Mouse (Mus musculus) cortical plate, adult 2 months (tissue): ENCODE results near the gene Plb1. TPM values are rescaled to one million over a fixed set of nuclear protein-coding genes. Genes with fewer than 3 reads are reported as not detected.

Source experiments
- H3K27ac ChIP-seq: fragments of 200-500 bp; 2 replicates; pipeline ENCODE4 v1.5.1; 2012; ENCODE audit warnings: low read length, control low read depth, inconsistent platforms; ENCODE audit not compliant: insufficient read depth
- H3K4me1 ChIP-seq: fragments of 200-500 bp; 2 replicates; pipeline ENCODE4 v1.6.1; 2011; ENCODE audit warnings: low read length; ENCODE audit not compliant: control insufficient read depth, insufficient read depth
- H3K4me3 ChIP-seq: fragments of 200-500 bp; 2 replicates; pipeline ENCODE4 v1.5.1; 2011; ENCODE audit warnings: mild to moderate bottlenecking, low read length, control low read depth; ENCODE audit not compliant: insufficient read depth
- CTCF ChIP-seq: fragments of 200-500 bp; IDR thresholded peaks from 2 replicates; pipeline ENCODE4 v1.5.1; 2011; ENCODE audit warnings: mild to moderate bottlenecking, control low read depth, low read length; ENCODE audit not compliant: insufficient read depth; ENCODE audit errors: extremely low read depth
- POLR2A ChIP-seq: fragments of 200-500 bp; IDR thresholded peaks from 2 replicates; pipeline ENCODE4 v1.6.1; 2011; ENCODE audit warnings: mild to moderate bottlenecking, low read length, control low read depth; ENCODE audit not compliant: insufficient read depth; ENCODE audit errors: extremely low read depth
- polyA plus RNA-seq: library from polyadenylated mRNA; depleted of rRNA; stranded (reverse); fragments of >200 nt; gene quantifications from 2 replicates; pipeline ENCODE4 v1.2.3, GENCODE M21; 2012

The Plb1 gene
- polyA plus RNA-seq, 1 experiment: 5.0 TPM

DNA sequence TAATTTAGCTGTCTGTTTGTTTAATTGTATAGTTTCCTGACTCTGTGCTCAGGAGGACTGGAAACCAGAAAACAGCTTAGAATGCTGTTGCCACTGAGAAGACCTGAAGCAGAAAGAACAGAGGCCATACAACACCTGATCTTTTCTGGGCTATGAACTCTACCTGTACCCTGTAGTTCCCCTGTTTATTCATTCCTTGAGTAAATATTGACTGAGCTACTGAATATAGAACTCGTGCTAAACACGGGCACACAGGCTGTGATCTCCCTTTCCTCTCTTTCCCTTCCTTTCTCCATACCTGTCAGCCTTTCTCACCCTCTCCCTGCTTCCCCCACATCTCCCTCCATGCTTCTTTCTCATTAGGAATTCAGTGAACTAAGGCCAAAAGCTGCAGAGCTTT is 168.4 kb downstream of the Plb1 start:
- Histone ChIP-seq H3K4me3 (no peak overlapping the region), H3K27ac (no peak overlapping the region), H3K4me1 (peaks cover 3% of the 10 kb centered on the region)
- TF ChIP-seq CTCF: no peak
- TF ChIP-seq POLR2A: no peak

DNA sequence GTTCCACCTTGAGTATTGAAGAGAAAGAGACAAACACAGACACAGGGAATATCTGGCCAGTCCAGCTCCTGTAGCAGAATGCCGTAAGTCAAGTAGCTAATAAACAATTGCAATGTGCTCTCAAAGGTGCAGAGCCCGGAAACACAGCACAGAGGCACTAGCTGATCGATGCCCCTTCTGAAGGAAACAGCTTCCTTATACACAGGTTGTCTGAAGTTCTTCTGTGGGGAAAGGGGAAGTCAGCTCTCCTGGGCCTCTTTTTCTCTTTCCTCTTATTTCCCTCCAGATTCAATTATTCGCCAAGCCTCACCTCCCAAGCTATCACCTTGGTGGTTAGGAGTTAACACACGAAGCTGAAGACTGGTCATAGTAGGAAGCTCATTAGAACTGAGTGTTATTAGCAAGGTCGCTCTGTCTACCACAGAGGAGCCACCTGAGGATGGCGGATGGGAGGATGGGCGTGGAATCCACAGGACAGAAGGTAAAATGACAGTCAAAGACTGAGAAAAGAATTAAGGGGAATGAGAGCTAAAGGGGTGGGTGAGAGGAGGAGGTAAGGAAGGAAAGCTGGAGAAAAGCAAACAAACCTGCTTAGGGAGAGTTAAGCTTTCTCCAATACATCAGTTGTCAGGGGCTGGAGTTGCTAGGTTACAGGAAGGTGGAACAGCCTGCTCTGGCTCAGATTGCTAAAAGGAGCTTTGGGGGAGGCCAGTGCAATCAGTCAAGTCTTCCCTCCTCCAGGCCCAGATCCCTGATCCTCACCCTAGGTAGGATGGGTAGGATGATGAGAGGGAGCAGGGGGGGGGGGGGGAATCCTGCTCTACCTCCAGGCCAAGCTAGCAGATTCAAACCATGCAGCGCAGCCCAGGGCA is 170.8 kb downstream of the Plb1 start:
- no peak overlapping the region for H3K4me3 ChIP-seq
- H3K27ac ChIP-seq: no peak overlapping the region
- TF ChIP-seq POLR2A: no peak
- H3K4me1 ChIP-seq: peaks cover 3% of the 10 kb centered on the region

DNA sequence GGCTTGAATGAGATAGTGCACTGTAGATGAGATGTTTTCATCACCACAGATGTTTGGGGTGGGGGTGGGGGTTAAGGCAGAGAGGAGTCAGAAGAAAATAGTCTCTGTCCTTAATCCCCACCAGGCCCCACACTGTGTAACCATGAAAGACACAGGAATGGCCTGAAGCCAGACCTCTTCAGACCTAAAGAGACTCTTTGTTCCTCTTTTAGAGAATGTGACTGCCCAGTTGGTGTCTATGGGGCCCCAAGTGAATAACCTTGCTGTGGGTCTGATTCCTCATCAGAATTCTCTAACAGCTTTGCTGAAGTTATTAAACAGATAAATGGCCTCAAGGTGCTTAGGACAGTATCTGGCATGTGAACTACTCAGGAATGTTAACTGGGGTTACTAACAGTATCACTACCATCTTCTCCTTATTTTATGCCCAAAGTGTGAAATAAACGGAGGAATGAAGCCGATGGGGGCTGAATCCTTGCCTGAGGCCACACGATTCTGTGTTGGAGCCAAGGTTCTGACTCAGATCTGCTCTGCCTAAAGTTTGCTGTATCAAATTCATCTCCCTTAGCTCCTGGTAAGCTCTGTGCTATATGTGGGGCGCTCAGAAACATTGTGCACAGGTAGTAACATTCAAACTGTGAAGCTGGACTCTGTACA is 172.8 kb downstream of the Plb1 start:
- TF ChIP-seq POLR2A: no peak
- no peak for TF ChIP-seq CTCF
- no peak overlapping the region for H3K27ac ChIP-seq

DNA sequence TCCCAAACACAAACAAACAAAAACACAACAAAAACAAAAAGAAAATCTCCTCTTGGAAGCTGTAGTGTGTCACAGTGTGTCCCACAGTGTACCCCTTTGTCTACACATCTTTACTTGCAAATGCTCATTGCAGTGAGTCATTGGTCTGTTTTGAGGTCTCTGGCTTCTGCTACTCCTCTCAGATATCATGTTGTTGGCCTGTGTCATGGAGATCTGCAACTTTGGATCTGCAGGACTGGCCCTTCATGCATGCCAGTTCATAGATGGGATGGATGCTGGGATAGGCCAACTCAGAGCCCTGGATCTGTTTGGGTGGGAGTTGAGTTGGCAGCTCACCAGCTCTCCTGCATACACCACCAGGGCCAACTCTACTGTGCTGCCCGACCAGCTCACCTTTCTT is 176.3 kb downstream of the Plb1 start:
- TF ChIP-seq CTCF (no peak), POLR2A (no peak)
- Histone ChIP-seq H3K4me3 (no peak overlapping the region), H3K4me1 (no peaks in the 10 kb centered on the region; the same call in 1 of the 2 replicates), H3K27ac (no peak overlapping the region)

More for the DNA sequence above, 172.8 kb downstream of the Plb1 start:
- no peak overlapping the region for H3K4me3 ChIP-seq
- H3K4me1 ChIP-seq: peaks cover 3% of the 10 kb centered on the region

DNA sequence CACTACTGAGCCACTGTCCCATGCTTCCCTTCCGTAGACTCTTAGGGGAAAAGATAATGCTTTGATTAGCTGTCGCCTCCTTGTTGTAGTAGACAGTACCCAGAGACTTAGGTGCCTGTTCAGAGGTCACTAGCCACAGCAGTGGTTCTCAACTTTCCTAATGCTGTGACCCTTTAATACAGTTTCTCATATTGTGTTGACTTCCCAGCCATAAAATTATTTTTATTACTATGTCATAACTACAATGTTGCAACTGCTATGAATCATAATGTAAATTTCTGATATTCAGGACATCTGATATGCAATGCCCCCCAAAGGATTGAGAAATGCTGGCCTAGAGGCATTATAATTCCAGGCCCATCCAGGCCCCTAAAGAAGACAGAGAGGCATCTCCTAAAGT is 177.2 kb downstream of the Plb1 start:
- TF ChIP-seq CTCF (no peak), POLR2A (no peak)
- Histone ChIP-seq H3K4me1 (peaks cover 4% of the 10 kb centered on the region), H3K4me3 (no peak overlapping the region), H3K27ac (no peak overlapping the region)

DNA sequence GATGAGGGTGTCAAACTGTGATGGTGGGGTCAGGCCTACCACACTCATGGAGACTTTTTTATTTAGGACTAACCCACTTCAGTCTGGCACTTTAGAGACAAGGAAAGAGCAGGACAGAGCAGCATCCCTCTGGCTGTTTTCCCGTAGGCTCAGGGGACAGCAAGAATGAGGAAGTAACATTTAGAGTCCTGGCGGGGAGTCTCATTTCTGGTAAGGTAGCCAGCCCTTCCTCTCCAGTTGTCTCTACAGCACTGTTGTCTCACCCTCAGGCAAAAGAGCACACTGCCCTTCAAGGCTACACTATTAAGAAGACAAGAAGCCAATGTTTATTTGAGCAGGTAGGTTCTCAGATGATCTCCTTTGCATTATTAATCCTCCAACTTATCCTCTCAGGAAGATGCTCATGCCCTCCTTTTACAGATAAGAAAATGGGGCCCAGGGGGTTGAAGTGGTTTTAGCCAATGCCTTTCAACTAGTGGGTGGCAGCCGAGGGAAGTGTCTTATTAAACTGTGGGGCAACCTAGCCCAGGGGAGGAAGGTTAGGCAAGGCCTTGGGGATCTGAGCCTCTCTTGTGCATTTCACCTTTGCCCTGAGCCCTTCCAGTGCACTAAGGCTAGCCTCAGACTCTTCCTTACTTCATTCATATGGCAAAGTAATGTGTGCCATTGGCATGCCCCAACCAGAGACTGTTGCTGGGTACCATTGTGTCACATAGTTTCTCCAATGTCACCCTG is 178.6 kb downstream of the Plb1 start:
- no peak overlapping the region for H3K4me3 ChIP-seq
- peaks cover 4% of the 10 kb centered on the region for H3K4me1 ChIP-seq
- no peak overlapping the region for H3K27ac ChIP-seq
- TF ChIP-seq CTCF: no peak
- no peak for TF ChIP-seq POLR2A

DNA sequence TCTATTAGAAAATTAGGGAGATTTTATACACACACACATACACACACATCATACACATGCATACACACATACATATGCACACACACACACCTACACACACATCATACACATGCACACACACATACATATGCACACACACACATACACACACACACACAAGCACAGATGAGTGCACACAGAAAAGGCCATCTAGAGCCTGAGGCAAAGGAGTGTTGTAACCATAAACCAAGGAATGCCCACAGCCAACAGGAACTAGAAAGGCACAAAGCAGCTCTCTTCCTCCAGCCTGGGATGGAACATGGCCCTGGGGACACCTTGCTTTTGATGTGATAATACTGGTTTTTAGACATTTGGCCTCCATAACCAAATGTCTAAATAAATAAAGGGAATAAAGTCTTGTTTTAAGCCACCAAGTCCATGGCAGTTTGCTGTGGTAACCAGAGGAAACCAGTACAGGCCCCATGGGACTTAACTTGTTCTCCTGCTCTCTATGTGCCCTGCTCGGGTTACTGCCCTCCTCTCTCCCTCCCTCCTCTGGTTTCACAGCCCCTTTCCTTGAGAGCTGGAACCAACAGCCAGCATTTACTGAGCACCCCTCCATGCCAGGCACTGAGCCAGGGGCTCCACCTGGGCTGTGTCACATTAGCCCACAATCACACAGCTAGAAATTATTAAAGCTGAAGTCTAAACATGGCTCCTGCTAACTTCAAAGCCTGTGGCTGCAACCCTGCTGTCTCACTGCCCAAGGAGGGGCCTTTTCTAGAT is 179.9 kb downstream of the Plb1 start:
- H3K4me3 ChIP-seq: no peak overlapping the region
- H3K4me1 ChIP-seq: peaks cover 4% of the 10 kb centered on the region
- H3K27ac ChIP-seq: peak overlapping the region; percentile 54; the same call in 1 of the 2 replicates
- no peak for TF ChIP-seq CTCF

DNA sequence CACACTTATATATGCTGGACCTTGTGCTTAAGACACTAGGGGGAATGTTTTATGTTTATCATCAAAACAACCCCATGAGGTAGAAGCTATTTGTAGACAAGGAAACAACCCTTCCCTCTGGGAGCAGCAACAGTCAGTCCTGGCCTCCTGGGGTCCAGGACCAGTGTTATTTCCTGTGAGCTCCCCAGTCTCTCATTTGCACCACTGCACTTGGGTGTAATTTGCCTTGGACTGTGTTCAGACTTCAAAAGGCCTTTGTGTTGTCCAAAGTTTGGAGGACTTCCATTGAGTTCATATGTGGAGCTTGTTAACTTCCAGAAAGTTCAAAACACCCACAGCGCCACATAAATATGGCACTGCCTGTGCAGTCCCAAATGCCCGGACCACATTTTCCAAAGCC is 180.6 kb downstream of the Plb1 start:
- Histone ChIP-seq H3K4me3 (no peak overlapping the region), H3K27ac (no peak overlapping the region), H3K4me1 (peaks cover 4% of the 10 kb centered on the region)
- TF ChIP-seq POLR2A: no peak
- TF ChIP-seq CTCF: no peak

DNA sequence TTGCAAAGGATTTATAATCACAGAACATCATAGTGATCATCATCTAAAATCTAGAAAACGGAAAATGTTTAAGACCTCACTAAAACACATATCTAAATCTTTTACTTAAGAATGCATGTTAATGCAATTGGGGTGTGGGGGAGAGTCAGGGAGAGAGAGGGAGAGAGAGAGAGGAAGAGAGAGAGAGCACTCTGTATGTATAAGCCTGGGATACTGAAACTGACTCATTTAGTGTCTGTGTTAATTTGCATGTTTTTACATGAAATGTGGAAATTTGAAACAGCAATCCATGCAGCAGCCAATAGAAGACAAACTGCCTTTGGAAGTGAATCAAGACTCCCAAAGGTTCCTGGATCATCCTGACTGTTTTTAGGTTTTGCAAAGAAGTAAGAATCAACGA is 181.1 kb downstream of the Plb1 start:
- TF ChIP-seq CTCF (no peak), POLR2A (no peak)
- Histone ChIP-seq H3K27ac (no peak overlapping the region), H3K4me1 (peaks cover 4% of the 10 kb centered on the region), H3K4me3 (no peak overlapping the region)
